Mouse (Mus musculus) heart, adult 2 months (tissue): Measurements from ENCODE around the gene Rapgef5. TPM values are rescaled to one million over a fixed set of nuclear protein-coding genes. Genes with fewer than 3 reads are reported as not detected.

ENCODE experiments used
- DNase-seq, 2 experiments: peaks; one replicate each; pipeline ENCODE4 v3.0.0; 2021
- H3K27ac ChIP-seq: fragments of 200-600 bp; 2 replicates; pipeline ENCODE4 v1.8.1; 2022
- H3K27me3 ChIP-seq: fragments of 200-500 bp; 2 replicates; pipeline ENCODE4 v1.6.1; 2012; ENCODE audit warnings: mild to moderate bottlenecking, low read length, inconsistent platforms, mixed read lengths; ENCODE audit not compliant: control insufficient read depth, insufficient read depth
- H3K36me3 ChIP-seq: fragments of 200-500 bp; 2 replicates; pipeline ENCODE4 v1.6.1; 2012; ENCODE audit warnings: low read length, inconsistent platforms; ENCODE audit not compliant: control insufficient read depth, insufficient read depth
- H3K4me1 ChIP-seq: fragments of 200-500 bp; 2 replicates; pipeline ENCODE4 v1.6.1; 2011; ENCODE audit warnings: low read length; ENCODE audit not compliant: control insufficient read depth, insufficient read depth
- H3K4me3 ChIP-seq: fragments of 200-600 bp; 2 replicates; pipeline ENCODE4 v1.8.1; 2022
- H3K79me2 ChIP-seq: fragments of 200-500 bp; replicated peaks from 2 replicates; pipeline ENCODE4 v1.6.1; 2012; ENCODE audit warnings: mild to moderate bottlenecking, inconsistent platforms, low read length, moderate library complexity, mixed read lengths; ENCODE audit not compliant: control insufficient read depth, insufficient read depth
- H3K9ac ChIP-seq: fragments of 200-500 bp; 2 replicates; pipeline ENCODE4 v1.6.1; 2012; ENCODE audit warnings: low read depth, mild to moderate bottlenecking, control low read depth, inconsistent platforms, low read length, mixed read lengths
- CTCF ChIP-seq: fragments of 200-600 bp; IDR thresholded peaks from 2 replicates; pipeline ENCODE4 v1.8.1; 2022; ENCODE audit warnings: antibody characterized with exemption, mild to moderate bottlenecking, moderate library complexity
- EP300 ChIP-seq: fragments of 200-500 bp; IDR thresholded peaks from 2 replicates; pipeline ENCODE4 v1.6.1; 2011; ENCODE audit warnings: low read depth, low read length, control low read depth; ENCODE audit not compliant: insufficient read depth
- POLR2A ChIP-seq: fragments of 200-500 bp; IDR thresholded peaks from 2 replicates; pipeline ENCODE4 v1.6.1; 2011; ENCODE audit warnings: mild to moderate bottlenecking, low read depth, low read length, control low read depth; ENCODE audit not compliant: insufficient read depth
- WGBS: fragments of 180-500 bp; shearing (Covaris S2); methylation state at CpG from one replicate; pipeline ENCODE4 v1.1.7; 2018; 5-methylcytosine and 5-hydroxymethylcytosine counted together
- intact Hi-C: fragments of 180-260 bp; cut with DNase I; formaldehyde crosslinking; loops from one replicate; pipeline ENCODE4 v1.15.1; 2025
- long read RNA-seq: library from polyadenylated mRNA; stranded (forward); transcript quantifications from one replicate; pipeline ENCODE4 v2.0.0, GENCODE M21; 2021
- polyA plus RNA-seq: library from polyadenylated mRNA; depleted of rRNA; stranded (reverse); fragments of >200 nt; gene quantifications from 2 replicates; pipeline ENCODE4 v1.2.3, GENCODE M21; 2012; rRNA removed
- total RNA-seq, 2 experiments: library from RNA; stranded (reverse); gene quantifications; 2 replicates each; pipeline ENCODE4 v1.2.3; 2021

Gene Rapgef5
- total RNA-seq = 10 to 100 TPM; 29.9 to 33.0 TPM
- 11.4 and 21.2 TPM in 2 replicates for polyA plus RNA-seq
- long read RNA-seq, partial matches to known transcripts = 0 of 4 reads
- long read RNA-seq, other reads (novel, unspliced or antisense) = 3 of 4 reads

DNA sequence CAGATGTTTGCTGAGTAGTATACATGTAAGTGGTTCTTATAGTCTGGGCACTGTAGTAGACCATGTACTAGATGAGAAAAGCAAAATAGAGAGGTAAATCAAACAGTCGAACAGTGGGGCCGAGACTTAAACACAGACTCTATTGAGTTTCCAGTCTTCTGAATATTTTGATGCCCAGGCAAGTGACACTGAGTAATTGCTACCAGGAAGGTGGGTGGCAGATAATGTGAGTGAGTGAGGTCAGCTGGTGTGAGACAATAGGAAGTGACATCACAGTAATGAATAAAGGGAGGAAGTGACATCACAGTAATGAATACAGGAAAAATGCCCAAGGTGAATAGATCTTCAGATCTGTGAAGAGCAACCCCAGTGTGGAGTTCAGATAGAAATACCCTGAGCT is at the start of gene Rapgef5:
Rapgef5 (plus strand) TSS at position 301 of the 400 bp plus-strand sequence.
- TF ChIP-seq EP300 (no peak), POLR2A (no peak), CTCF (no peak)
- intact Hi-C loops = no loop called here
- Histone ChIP-seq H3K36me3 (no peaks in the 10 kb centered on the region), H3K4me3 (no peak within 1 kb of the TSS), H3K4me1 (peaks cover 2% of the 10 kb centered on the region), H3K79me2 (no peaks in the 10 kb centered on the region), H3K9ac (no peak within 1 kb of the TSS), H3K27ac (no peak within 1 kb of the TSS), H3K27me3 (no peaks in the 10 kb centered on the region)
- 92% methylated on average over 2 of the region's 2 CpGs for WGBS
- no peak for DNase-seq

DNA sequence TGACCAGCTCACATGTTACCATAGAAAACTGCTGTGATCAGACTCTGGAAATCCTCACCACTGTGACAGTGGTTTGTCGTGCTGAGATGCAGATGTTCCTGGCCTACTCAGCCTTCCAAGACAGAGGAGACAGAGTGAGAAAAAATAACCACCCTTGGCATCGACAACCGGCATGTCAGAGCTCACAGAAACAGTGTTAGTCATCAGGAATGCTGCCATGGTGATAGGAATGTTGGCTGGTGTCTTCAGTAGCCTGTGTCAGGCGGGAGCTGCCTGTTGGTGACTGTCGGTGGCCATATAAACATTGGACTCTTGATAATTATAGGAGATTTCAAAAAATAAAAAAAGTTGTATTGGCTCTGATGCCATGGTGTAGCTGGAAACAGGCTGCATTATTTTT is 48.0 kb upstream of the Rapgef5 start:
- WGBS = 20% methylated on average over 5 of the region's 5 CpGs
- Histone ChIP-seq H3K9ac (no peak overlapping the region), H3K27ac (no peak overlapping the region), H3K27me3 (no peaks in the 10 kb centered on the region), H3K79me2 (no peaks in the 10 kb centered on the region), H3K4me3 (no peak overlapping the region), H3K36me3 (no peaks in the 10 kb centered on the region), H3K4me1 (peaks cover 2% of the 10 kb centered on the region; the same call in 1 of the 2 replicates)
- TF ChIP-seq EP300 (no peak), POLR2A (no peak), CTCF (no peak)
- peak in 1 of 2 experiments; percentile 65 for DNase-seq
- intact Hi-C loops = no loop called here

DNA sequence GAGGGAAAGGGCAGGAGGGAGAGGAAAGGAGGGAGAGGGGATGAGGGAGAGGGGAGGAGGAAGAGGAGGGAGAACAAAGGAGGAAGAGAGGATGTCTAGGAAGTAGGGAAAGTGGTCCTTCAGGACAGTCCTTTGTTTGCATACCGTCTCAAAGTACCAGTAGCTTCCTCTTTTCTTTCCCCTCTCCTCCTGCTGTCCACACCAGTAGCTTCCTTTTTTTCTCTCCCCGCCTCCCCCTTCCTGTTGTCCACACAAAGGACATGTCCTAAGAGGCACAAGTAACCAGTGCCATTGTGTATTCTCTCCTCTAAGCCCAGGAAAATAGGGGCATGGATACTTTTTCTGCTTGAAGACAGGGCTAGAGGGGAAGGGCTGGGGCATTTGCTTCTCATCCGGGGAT is 37.3 kb upstream of the Rapgef5 start:
- DNase-seq = no peak
- H3K27ac ChIP-seq = no peak overlapping the region
- no peak for TF ChIP-seq POLR2A
- no peak for TF ChIP-seq CTCF
- no peak for TF ChIP-seq EP300
- H3K27me3 ChIP-seq = no peaks in the 10 kb centered on the region
- H3K4me3 ChIP-seq = no peak overlapping the region
- peaks cover 9% of the 10 kb centered on the region for H3K4me1 ChIP-seq
- H3K9ac ChIP-seq = no peak overlapping the region
- peaks cover 2% of the 10 kb centered on the region; the same call in 1 of the 2 replicates for H3K36me3 ChIP-seq
- WGBS = 30% methylated on average over 3 of the region's 3 CpGs
- intact Hi-C loops = no loop called here
- no peaks in the 10 kb centered on the region for H3K79me2 ChIP-seq

DNA sequence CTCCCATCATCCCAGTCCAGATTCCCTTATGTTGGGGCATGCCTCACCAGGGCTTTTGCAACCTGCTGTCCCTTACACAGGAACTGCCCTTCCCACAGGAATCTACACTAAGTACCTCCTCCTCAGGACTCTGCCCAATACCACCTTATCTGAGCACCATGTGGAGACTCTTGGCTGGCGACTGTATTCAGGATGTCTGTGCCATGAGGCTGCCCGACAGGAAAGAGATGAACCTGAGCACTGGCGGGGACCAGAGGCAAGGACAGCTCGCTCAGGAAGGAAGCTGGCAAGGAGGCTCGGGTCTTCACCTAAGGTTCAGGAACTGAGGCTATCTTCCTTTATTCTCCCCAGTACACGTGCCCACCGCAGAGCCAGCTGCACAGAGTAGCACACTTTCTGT is 36.6 kb upstream of the Rapgef5 start:
- H3K4me3 ChIP-seq = no peak overlapping the region
- H3K27me3 ChIP-seq = no peaks in the 10 kb centered on the region
- no peak for TF ChIP-seq CTCF
- TF ChIP-seq POLR2A = no peak
- TF ChIP-seq EP300 = no peak
- H3K36me3 ChIP-seq = peaks cover 2% of the 10 kb centered on the region; the same call in 1 of the 2 replicates
- no peak for DNase-seq
- no peak overlapping the region for H3K9ac ChIP-seq
- no peaks in the 10 kb centered on the region for H3K79me2 ChIP-seq
- peaks cover 9% of the 10 kb centered on the region for H3K4me1 ChIP-seq
- 15% methylated on average over 7 of the region's 7 CpGs for WGBS
- intact Hi-C loops = no loop called here
- H3K27ac ChIP-seq = no peak overlapping the region

DNA sequence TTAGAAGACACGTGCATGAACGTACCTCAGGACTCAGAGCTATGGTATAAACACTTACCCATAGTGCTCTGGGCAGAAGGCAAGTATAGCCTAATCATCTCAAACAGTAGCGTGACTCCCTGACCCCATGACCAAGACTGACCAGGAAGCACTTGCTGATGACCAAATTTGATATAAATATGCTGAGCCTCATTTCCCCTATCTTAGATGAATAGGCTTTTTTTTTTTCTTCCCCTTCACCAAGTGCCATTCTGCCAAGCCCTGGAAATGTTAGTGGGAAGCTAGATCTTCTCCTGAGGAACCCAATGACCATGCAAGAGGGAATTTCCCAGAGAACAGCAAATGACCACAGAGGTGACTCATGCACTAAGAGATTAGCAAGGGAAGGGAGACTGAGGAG is 35.3 kb upstream of the Rapgef5 start:
- 66% methylated on average over 3 of the region's 3 CpGs for WGBS
- Histone ChIP-seq H3K27me3 (no peaks in the 10 kb centered on the region), H3K27ac (no peak overlapping the region), H3K9ac (no peak overlapping the region), H3K36me3 (peaks cover 2% of the 10 kb centered on the region; the same call in 1 of the 2 replicates), H3K4me3 (no peak overlapping the region), H3K4me1 (peaks cover 9% of the 10 kb centered on the region), H3K79me2 (no peaks in the 10 kb centered on the region)
- intact Hi-C loops = no loop called here
- no peak for TF ChIP-seq CTCF
- TF ChIP-seq POLR2A = no peak
- TF ChIP-seq EP300 = no peak
- DNase-seq = no peak

DNA sequence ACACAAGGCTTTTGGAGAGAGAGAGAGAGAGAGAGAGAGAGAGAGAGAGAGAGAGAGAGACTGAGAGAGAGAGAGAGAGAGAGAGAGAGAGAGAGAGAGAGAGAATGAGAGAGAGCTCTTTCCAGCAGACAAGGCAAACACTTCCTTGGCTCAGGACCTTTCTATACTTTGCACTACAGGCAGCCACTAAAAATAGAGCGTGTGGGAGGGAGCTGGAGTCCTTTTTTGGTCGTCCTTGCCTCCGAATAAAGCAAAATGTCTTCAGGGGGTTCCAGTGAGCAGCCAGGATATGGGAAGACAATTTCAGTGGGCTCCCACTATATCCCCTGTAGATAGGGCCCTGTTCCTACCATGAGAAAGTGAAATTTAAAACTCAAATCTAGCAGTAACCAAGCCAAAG is 33.6 kb upstream of the Rapgef5 start:
- H3K4me1 ChIP-seq = peaks cover 12% of the 10 kb centered on the region
- 2% methylated on average over 3 of the region's 3 CpGs for WGBS
- H3K9ac ChIP-seq = no peak overlapping the region
- DNase-seq = no peak
- H3K27ac ChIP-seq = peak overlapping the region; percentile 63
- intact Hi-C loops = no loop called here
- H3K27me3 ChIP-seq = no peaks in the 10 kb centered on the region
- H3K4me3 ChIP-seq = no peak overlapping the region
- no peaks in the 10 kb centered on the region for H3K79me2 ChIP-seq
- peaks cover 2% of the 10 kb centered on the region; the same call in 1 of the 2 replicates for H3K36me3 ChIP-seq
- TF ChIP-seq EP300 = no peak
- no peak for TF ChIP-seq CTCF
- no peak for TF ChIP-seq POLR2A
